Mouse (Mus musculus) spleen, embryonic (tissue): ENCODE results near the gene Entpd1.
"Not testable (repeated sequence)": the region's sequence is repeated elsewhere in the genome, so short reads cannot be mapped to it uniquely, and the experiment has no call there.

ENCODE experiments used
- CTCF ChIA-PET: fragments of 350-600 bp; sonication (Branson Sonifier 250); formaldehyde crosslinking; loops from one replicate; lab custom pipeline; 2022; lab: Charles Lee

Gene Entpd1

GRCm38 (mm10) chr19:40611830-40612506 lies at the start of gene Entpd1, which contains the start of gene Tctn3:
Gene Entpd1 (plus strand): TSS chr19:40612366.
Gene Tctn3 (minus strand): TSS chr19:40612233.
- CTCF ChIA-PET, result interaction anchor here (1.2 to 3.5 kb wide), 2 partner anchors 23 to 110 kb away, joined by 4 to 14 read pairs; no protein-coding TSS in a partner anchor

DNA sequence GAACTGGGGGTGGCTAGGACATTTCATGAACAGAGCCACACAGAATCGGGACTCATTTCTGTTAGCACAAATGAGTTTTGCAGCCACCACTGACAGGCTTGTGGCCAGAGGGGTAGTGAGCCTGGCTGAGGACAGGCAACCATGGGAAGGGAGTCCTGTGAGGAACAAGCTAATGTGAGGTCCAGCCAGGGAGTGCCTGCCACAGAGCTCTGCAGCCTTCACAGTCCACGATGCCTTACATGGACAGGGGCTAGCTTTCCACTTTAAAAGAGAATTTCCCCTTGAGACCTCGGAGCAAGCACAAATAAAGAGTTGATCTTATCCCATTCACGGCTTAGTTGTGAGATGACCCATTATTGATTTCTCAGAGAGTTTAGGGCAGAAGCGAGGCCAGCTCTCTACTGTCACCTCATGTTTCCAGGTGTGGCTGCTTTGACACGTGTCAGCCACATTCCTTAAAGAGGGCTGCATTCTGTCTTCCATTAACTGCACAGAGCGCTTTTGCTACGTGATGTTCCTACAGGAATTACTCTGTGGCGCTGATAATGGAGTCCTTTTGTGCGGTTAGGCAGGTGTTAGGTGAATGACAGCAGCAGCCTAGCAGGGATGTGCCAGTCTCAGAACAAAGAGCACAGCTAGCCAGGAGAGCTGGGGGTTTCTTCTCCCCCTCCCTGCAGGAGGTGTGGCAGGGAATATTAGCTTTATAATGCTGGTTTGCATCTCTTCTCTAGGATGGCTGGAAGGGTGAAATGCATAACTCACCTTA lies 48.1 kb upstream of the Entpd1 start:
- CTCF ChIA-PET, result no interaction called here

DNA sequence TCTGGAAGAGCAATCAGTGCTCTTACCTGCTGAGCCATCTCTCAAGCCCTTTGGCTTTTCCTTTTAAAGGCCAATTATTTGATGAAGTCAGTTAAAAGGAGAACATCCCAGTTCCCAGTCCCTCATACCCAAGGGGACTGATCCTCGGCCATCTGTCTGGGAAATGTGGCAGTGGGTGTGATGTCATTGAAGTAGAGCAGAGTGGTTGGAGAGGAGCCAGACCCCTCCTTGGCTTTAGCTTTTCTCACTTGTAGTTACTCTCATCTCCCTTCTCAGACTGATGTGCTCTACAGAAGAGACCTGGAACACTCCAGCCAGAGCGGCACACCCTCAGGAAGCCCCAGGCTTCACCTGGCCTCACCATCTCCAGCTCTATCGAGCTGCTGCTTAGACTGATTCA lies 44.5 kb upstream of the Entpd1 start:
- CTCF ChIA-PET, result no interaction called here

DNA sequence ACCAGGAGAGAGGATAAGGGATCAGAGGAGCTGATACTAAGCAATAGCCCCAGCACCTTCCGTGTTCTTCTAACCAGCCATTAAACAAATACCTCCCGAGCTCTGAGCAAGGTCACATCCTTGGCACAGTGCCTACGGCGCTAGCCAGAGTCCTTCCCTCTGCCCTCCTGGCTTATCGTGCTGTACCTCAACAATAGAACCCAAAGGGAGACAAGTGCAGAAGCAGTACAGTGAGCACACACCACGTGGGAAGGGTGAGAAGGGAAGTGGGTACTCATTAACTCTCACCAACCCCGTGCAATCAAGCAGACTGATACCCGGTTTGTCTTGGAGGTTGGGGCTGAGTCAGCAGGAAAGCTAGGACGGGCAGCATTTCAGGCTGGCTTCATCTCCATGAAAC lies 41.4 kb upstream of the Entpd1 start:
- CTCF ChIA-PET, result no interaction called here

DNA sequence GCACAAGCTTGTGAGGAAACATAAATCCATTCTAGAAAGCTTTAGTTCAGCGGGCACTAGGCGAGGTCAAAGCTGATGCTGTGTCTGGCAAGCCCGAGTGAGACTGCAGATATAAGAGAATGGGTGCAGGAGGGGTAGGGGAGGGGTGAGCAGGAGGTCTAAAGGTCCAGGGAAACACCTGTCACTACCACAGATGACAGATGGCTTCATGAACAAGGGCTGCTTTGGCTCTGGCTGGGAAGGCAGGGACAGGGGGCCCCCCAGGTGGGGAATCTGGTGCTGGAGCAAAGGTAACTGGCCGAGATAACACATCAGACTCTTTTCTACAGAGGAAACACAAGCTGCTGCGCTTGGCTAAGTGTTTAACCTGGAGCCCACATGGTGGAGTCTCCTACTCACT lies 36.7 kb upstream of the Entpd1 start:
- CTCF ChIA-PET, result no interaction called here

DNA sequence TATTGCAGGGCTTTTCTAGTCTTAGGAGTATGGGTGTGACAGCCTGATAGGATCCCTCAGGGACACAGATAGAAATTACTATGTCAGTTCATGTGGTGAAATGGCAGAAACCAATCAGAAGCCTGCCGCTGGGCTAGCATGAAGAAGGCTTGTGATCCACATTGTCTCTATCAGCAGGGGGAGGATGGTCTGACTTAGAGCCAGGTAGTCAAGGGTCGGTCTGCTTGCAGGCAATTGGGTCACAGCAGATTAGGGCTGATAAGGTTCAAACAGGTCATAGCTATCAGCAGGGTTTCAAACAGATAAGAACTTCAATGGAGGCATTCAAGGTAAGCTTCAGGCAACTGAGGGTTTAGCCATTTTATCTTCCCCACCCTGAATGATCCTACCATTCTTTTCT lies 31.3 kb upstream of the Entpd1 start:
- CTCF ChIA-PET, result no interaction called here

DNA sequence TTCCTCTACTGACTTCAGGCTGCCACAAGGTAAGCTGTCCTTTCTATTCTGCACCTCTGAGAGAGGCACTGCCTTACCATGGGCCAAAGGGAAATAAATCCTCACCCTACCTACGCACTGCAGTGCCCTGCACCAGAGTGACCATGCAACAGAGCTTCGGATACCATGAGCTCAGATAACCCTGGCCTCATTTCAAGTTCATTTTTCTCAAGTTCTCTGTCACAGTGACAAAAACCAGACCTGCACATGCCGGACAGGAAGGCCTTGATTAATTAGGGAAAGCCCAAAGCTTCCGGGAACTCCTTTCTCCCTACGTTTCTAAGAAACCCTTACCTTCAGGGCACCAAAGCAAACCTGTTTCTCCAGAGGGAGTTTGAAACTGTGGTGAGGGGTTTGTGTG lies 30.5 kb upstream of the Entpd1 start:
- CTCF ChIA-PET, result no interaction called here

- CTCF ChIA-PET, result no interaction called here
Measured at GRCm38 (mm10) chr19:40586908-40587307, 25.3 kb upstream of the Entpd1 start.

DNA sequence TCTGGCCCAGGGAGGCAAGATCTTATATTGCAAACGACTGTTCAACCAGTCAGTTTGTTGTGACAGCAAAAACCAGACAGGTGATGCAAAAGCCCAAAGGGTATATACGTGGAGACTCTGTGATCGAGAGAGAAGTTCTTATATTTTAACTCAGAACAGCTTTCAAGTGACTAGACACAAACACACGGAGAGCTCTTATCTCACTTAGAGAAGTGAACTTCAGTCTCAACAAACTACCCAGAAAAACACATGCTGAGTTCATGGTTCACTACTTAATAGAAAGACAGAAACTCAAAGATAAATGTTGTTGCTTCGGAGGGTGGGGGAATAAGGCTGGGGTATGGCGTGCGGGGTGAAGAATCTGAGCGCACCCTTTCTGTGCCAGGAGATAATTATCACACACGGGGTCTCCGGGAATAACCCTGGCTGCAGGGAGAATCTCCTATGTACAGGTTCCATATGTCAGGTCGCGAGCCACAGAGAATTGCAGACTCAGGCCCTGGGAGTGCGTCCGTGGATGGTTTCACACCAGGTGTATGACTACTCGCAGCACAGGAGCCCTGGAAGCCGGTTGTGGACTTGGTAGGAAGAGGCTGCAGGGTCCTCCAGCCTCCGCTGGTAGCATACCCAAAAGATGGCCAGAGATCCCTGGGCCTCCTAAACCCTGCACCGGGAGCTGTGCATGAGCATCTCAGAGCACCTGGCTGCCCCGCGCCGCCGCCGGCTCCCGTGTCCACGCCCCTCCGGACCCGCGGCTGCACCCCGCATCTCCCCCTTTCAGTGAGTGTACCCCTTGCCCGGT lies 24.5 kb upstream of the Entpd1 start:
- CTCF ChIA-PET, result no interaction called here

DNA sequence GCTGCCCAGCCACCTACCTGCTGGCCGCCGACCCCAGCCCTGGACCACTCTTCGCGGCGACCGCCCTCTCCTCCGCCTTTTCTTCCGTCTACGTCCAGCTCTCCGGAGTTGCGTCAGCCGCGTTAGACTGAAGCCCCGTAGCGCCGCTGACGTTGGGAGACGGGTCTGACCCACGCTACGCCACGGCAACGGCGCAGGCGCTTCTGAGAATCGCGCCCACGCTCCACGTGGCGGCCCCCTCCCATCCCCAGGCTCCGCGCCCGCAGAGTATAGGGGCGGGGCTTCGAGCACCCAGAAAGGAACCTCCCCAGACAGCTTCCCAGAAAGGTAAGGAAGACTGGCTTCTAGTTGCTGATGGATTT lies 23.9 kb upstream of the Entpd1 start, which contains the start of gene Aldh18a1:
TSS of gene Aldh18a1 (minus strand) at position 171 of the 362 bp plus-strand sequence.
- CTCF ChIA-PET, result no interaction called here

GRCm38 (mm10) chr19:40588847-40589529 lies 23.2 kb upstream of the Entpd1 start:
- CTCF ChIA-PET, result interaction anchor here (0.5 to 0.8 kb wide), 4 partner anchors 23 to 400 kb away, joined by 3 to 6 read pairs (median 4); partner anchors contain the start of genes Entpd1 and Tctn3

DNA sequence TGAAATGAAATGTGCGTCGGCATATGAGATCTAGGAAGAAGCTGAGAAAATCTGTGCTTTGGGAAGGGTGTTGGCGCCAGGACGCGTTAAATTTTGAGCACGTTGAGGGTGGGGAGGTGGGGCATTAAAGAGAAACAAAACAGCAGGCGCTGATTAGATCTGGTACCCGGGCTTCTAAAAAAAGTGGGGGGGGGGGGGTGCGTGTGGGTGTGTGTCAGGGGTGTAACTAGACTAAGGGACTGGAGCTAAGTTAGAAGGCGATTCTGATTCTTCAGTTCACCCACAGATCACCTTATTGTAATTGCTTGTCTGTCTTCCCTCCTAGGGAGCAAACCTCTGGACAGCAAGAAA lies 22.7 kb upstream of the Entpd1 start:
- CTCF ChIA-PET, result interaction anchor here (0.5 to 0.8 kb wide), 5 partner anchors 22 to 399 kb away, joined by 4 to 8 read pairs (median 4); partner anchors contain the start of genes Entpd1 and Tctn3

DNA sequence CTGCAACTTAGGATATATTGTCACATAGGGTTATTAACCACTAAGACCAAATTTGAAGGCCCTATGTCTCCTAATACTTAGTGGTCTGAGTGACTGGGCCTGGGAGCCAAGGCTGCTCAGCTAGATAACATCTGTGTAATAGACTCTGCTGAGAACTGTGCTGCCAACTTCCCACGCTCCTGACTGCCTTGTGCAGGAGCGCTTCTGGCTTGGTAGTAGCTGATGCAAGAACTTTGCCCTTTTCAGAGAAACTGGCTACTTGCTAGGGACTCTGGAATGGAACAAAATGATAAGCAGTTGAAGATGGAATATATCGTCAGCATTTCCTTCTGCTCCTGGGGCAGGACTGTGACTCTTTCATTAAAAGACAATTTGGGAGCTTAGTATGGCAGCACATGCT lies 16.9 kb upstream of the Entpd1 start:
- CTCF ChIA-PET, result no interaction called here

DNA sequence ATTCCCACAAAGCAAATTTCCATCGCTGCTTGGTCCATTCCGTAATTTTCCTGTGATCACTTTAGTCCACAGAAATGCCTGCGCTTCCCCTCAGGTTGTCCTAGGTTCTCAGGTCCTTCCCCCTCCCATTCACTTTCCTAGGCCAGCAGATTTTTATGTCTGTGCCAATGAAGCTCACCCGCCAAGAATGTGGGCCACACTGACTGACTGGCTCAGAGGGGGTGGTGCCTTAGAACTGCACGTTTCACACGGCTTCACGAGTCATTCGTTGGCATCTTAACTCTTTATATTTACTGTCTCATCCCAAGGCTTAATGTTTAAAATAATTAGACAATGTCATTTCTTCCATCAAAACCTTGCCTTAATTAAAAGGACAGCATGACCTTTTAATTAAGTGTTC lies 16.3 kb upstream of the Entpd1 start:
- CTCF ChIA-PET, result no interaction called here

- CTCF ChIA-PET, result not testable (repeated sequence)
Measured at GRCm38 (mm10) chr19:40600846-40601245, 11.3 kb upstream of the Entpd1 start.

DNA sequence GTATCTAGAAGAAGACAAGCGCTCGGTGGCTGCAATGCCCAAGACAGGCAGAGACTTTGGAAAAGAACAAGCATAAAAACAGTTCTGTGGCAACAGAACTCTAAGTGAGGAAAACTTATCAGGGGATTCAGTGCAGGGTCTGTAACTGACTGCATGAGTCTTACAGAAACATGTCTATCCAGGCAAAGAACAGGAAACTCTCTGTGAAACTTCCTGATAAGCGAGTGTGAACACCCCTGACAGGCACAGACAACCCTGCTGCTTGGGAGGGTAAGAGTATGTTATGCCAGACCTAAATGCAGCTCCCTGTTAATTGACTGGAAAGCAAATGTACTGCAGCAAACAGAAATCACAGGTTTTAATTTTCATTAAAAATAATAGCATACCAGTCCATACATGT lies 10.3 kb upstream of the Entpd1 start:
- CTCF ChIA-PET, result no interaction called here

DNA sequence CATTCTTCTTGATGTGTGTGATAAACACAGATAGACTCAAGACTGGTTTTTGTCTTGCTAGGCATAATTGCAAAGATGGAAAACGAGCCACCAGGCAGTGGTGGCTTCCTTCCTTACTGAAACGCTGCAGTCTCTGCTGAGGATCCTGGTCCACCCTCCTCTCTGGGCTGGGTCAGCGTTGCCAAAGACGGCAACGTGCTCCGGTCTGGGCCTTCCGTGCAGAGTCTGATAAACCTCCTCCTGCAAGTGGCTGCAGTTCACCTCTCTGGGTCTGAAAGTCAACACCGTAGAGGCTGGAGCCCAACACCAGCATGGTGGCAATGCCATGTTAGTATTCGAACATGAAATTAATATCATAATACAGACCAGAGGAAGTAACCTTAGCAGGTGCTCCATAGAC lies 7.0 kb upstream of the Entpd1 start:
- CTCF ChIA-PET, result no interaction called here

DNA sequence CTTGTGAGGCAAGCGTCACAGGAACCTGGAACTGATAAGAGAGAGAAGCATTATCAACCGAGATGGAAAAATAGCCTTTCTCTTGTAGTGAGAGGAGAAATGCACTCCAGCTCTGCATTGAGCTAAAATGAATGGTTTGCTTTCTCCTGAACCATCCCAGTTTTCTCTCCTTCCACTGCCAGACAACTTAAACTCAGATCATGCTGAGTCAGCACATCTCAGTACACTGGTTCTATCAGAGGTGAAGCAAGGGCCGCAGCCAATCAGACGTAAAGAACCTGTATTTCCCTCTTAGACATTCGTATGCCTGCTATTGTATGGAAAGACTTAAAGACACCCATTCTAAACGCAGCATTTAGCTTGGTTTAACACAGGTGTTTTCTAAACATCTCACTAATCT lies 4.5 kb upstream of the Entpd1 start:
- CTCF ChIA-PET, result no interaction called here

DNA sequence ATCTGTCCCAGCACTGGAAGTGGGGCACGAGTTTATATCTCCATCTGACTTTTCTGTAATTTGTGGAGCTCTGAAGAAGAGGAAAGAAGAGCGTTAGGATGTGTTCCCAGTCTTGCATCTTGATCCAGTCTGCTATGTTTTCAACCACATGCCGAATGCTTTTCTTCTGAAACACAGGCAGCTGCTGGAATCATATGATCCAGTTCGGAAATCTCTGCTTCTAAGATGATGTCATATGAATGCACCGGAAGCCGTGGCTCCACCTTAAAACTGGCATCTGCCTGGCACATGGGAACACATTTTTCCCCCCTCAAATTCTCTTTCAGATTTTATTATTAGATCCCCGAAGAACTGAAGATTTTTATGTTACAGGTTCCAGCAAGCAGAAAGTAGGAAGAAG lies 2.6 kb downstream of the Entpd1 start:
- CTCF ChIA-PET, result interaction anchor here (0.5 kb wide), 1 partner anchor 377 kb away, joined by 3 read pairs; no protein-coding TSS in a partner anchor

- CTCF ChIA-PET, result no interaction called here
Measured at GRCm38 (mm10) chr19:40616021-40616420, 3.9 kb downstream of the Entpd1 start.

DNA sequence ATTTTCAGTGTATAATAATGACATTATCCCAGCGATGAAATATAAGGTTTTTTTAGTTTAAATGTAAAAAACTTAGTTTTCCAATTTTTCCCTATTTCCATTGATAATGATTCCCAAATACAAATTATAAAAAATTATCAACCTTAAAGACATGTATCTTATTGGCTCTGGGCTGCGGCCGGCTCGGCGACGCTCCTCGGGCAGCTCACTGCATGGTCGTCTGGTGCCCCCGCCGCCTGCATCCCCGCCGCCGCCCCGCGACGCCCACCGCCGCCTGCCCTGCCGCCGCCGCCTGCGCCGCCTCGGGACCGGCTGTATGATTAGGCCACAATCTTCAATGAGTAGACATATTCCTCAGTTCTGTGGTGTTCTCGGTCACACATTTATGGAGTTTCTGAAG lies 9.4 kb downstream of the Entpd1 start:
- CTCF ChIA-PET, result not testable (repeated sequence)
